Comparison of ENCODE assay signal across 10 mouse cellular contexts in the genomic region with DNA sequence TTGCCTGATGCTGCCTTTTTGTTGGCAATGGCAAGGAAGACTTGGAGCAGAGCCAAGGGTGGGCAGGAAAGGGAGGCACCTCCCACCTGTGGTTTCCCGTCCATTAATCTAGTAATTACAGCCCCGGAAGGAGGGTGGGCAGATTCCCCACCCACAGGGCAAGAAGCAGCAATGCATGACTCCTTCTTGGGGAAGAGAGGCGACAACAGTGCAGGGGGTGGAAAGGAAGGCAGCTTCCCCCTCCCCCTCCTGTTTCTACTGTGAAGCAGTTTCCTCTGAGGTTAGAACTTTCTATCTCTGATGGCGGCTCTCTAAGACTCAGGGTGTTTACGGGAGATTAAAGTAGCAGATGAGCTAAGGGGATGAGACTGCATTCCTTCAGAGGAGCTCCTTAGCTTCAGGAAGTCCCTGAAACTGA. TPM values are rescaled to one million over a fixed set of nuclear protein-coding genes. Genes with fewer than 3 reads are reported as not detected.
DNase-seq lines count a peak whose midpoint lies in the region; ATAC-seq lines count a peak whose summit lies in the region.
"Had no signal": no experiment of that assay in that cellular context is flagged by ENCODE, and none has a peak within 500 bp of the region (broad histone marks: within the 10 kb centered on the region; RNA-seq: fewer than 3 reads in every experiment).

No protein-coding gene starts in this region.

- no peak for DNase-seq in midbrain, embryonic 10.5 days (ENCODE audit: low spot score)
- DNase-seq in liver = peak; percentile 61
- DNase-seq in spleen, adult 18-20 months = peak; percentile 63 to 67
- no peak for DNase-seq in gastrocnemius, postnatal 14 days
- no peak for DNase-seq in cerebellum, adult 8-10 months

- H3K9me3 ChIP-seq in midbrain, embryonic 10.5 days (replicated peaks) = no peaks in the 10 kb centered on the region
- no peaks in the 10 kb centered on the region for H3K9me3 ChIP-seq in midbrain, embryonic 16.5 days (replicated peaks; ENCODE audit: control insufficient read depth, low read length, poor library complexity, severe bottlenecking)
- peaks cover 3% of the 10 kb centered on the region; the same call in 1 of the 2 replicates for H3K9me3 ChIP-seq in heart, embryonic 12.5 days (replicated peaks)
- H3K9me3 ChIP-seq in neural tube, embryonic 15.5 days (replicated peaks) = no peaks in the 10 kb centered on the region

- no peaks in the 10 kb centered on the region for H3K36me3 ChIP-seq in midbrain, embryonic 10.5 days
- H3K36me3 ChIP-seq in midbrain, embryonic 16.5 days (ENCODE audit: control insufficient read depth, insufficient read depth, low read length) = no peaks in the 10 kb centered on the region
- no peaks in the 10 kb centered on the region for H3K36me3 ChIP-seq in heart, embryonic 12.5 days
- no peaks in the 10 kb centered on the region for H3K36me3 ChIP-seq in neural tube, embryonic 15.5 days

- 0 out of 2 replicates have a peak overlapping the region, but pooled peaks have one; percentile 23 for H3K27ac ChIP-seq in midbrain, embryonic 10.5 days (replicated peaks)
- no peak overlapping the region for H3K27ac ChIP-seq in midbrain, embryonic 16.5 days (ENCODE audit: low read length)
- H3K27ac ChIP-seq in heart, embryonic 12.5 days (ENCODE audit: poor library complexity, severe bottlenecking) = no peak overlapping the region
- H3K27ac ChIP-seq in neural tube, embryonic 15.5 days (replicated peaks) = no peak overlapping the region
- H3K27ac ChIP-seq: macrophage had no signal

- no peak overlapping the region for H3K9ac ChIP-seq in midbrain, embryonic 16.5 days (ENCODE audit: low read depth, low read length)
- no peak overlapping the region for H3K9ac ChIP-seq in heart, embryonic 12.5 days
- no peak overlapping the region for H3K9ac ChIP-seq in neural tube, embryonic 15.5 days (replicated peaks)

- 82% methylated on average over 5 of the region's 5 CpGs for whole genome bisulfite sequencing in midbrain, embryonic 10.5 days
- WGBS in midbrain, embryonic 16.5 days = 67% methylated on average over 5 of the region's 5 CpGs
- 57% methylated on average over 5 of the region's 5 CpGs for WGBS in heart, embryonic 12.5 days
- WGBS in neural tube, embryonic 15.5 days = 47% methylated on average over 5 of the region's 5 CpGs

- H3K4me3 ChIP-seq in midbrain, embryonic 10.5 days = no peak overlapping the region
- H3K4me3 ChIP-seq in midbrain, embryonic 16.5 days (ENCODE audit: low read depth, low read length) = no peak overlapping the region
- no peak overlapping the region for H3K4me3 ChIP-seq in heart, embryonic 12.5 days
- H3K4me3 ChIP-seq in neural tube, embryonic 15.5 days (replicated peaks) = no peak overlapping the region
- H3K4me3 ChIP-seq: erythroblast, embryonic 14.5 days had no signal

- intact Hi-C loops in gastrocnemius, postnatal 14 days (cut with DNase I; ENCODE audit: low total_unique reads) = loop anchor here (5.0 kb wide), 1 partner anchor 185 kb away; no protein-coding TSS in a partner anchor

- peaks cover 74% of the 10 kb centered on the region for H3K4me1 ChIP-seq in midbrain, embryonic 10.5 days
- peaks cover 11% of the 10 kb centered on the region; the same call in 1 of the 2 replicates for H3K4me1 ChIP-seq in midbrain, embryonic 16.5 days (ENCODE audit: control insufficient read depth, insufficient read depth, low read length)
- peaks cover 16% of the 10 kb centered on the region for H3K4me1 ChIP-seq in heart, embryonic 12.5 days (replicated peaks)
- H3K4me1 ChIP-seq in neural tube, embryonic 15.5 days = peaks cover 29% of the 10 kb centered on the region

- no peak overlapping the region for H3K4me2 ChIP-seq in midbrain, embryonic 16.5 days (ENCODE audit: low read length)
- no peak overlapping the region for H3K4me2 ChIP-seq in heart, embryonic 12.5 days
- H3K4me2 ChIP-seq in neural tube, embryonic 15.5 days = no peak overlapping the region

- peaks cover 11% of the 10 kb centered on the region for H3K27me3 ChIP-seq in midbrain, embryonic 10.5 days (ENCODE audit: low read depth, poor library complexity, severe bottlenecking)
- H3K27me3 ChIP-seq in midbrain, embryonic 16.5 days (ENCODE audit: control insufficient read depth, insufficient read depth, low read depth, low read length) = no peaks in the 10 kb centered on the region
- peaks cover 48% of the 10 kb centered on the region for H3K27me3 ChIP-seq in heart, embryonic 12.5 days (replicated peaks)
- H3K27me3 ChIP-seq in neural tube, embryonic 15.5 days (replicated peaks) = no peaks in the 10 kb centered on the region

- ATAC-seq in midbrain, embryonic 16.5 days = no peak
- 0 out of 2 replicates have a peak, but pooled peaks have one; percentile 25 for ATAC-seq in heart, embryonic 12.5 days (ENCODE audit: insufficient number of reproducible peaks, low FRiP score)
- ATAC-seq in neural tube, embryonic 15.5 days (ENCODE audit: low FRiP score) = no peak

RNA-seq across cellular contexts. Expression of gene Cryba4, which starts 9.9 kb away (rescaled TPM):
- polyA plus RNA-seq in midbrain, embryonic 10.5 days (2016; fragmentation: Nextera tagmentation; extraction: Ambion mirVana) = 0.43 and 1.4 TPM in 2 replicates
- 1.0 and 1.6 TPM in 2 replicates for polyA plus RNA-seq in midbrain, embryonic 16.5 days (2015; fragmentation: Nextera tagmentation; extraction: Ambion mirVana)
- 0.57 and 0.64 TPM in 2 replicates for polyA plus RNA-seq in heart, embryonic 12.5 days (2016; fragmentation: Nextera tagmentation; extraction: Ambion mirVana)
- total RNA-seq in gastrocnemius, postnatal 14 days (2021) = under 1 TPM; 0.42 to 0.68 TPM
- polyA plus RNA-seq in neural tube, embryonic 15.5 days (2015; fragmentation: Nextera tagmentation; extraction: Ambion mirVana) = 1.7 and 2.5 TPM in 2 replicates
- polyA plus RNA-seq: erythroblast, embryonic 14.5 days had no signal

RNA-seq across cellular contexts. Expression of gene Crybb1, which starts 13.2 kb away (rescaled TPM):
- polyA plus RNA-seq in midbrain, embryonic 10.5 days (2016; fragmentation: Nextera tagmentation; extraction: Ambion mirVana) = 0.41 and 0.91 TPM in 2 replicates
- polyA plus RNA-seq in midbrain, embryonic 16.5 days (2015; fragmentation: Nextera tagmentation; extraction: Ambion mirVana) = 5.1 and 5.8 TPM in 2 replicates
- polyA plus RNA-seq in heart, embryonic 12.5 days (2016; fragmentation: Nextera tagmentation; extraction: Ambion mirVana) = 0.46 and 0.67 TPM in 2 replicates
- total RNA-seq in gastrocnemius, postnatal 14 days (2021) = 1 to 10 TPM; 1.9 to 2.0 TPM
- polyA plus RNA-seq in neural tube, embryonic 15.5 days (2015; fragmentation: Nextera tagmentation; extraction: Ambion mirVana) = 5.8 and 6.2 TPM in 2 replicates
- polyA plus RNA-seq: erythroblast, embryonic 14.5 days; macrophage had no signal

RNA-seq across cellular contexts. Expression of gene Tpst2, which starts 34.1 kb away (rescaled TPM):
- polyA plus RNA-seq in midbrain, embryonic 10.5 days (2016; fragmentation: Nextera tagmentation; extraction: Ambion mirVana) = 35.9 and 37.0 TPM in 2 replicates
- polyA plus RNA-seq in midbrain, embryonic 16.5 days (2015; fragmentation: Nextera tagmentation; extraction: Ambion mirVana) = 26.2 and 34.5 TPM in 2 replicates
- polyA plus RNA-seq in heart, embryonic 12.5 days (2016; fragmentation: Nextera tagmentation; extraction: Ambion mirVana) = 34.4 and 36.4 TPM in 2 replicates
- 10 to 100 TPM; 17.4 to 23.4 TPM for total RNA-seq in gastrocnemius, postnatal 14 days (2021)
- polyA plus RNA-seq in neural tube, embryonic 15.5 days (2015; fragmentation: Nextera tagmentation; extraction: Ambion mirVana) = 31.4 and 40.2 TPM in 2 replicates

Comparison
In these comparisons a context has a peak if more than half of its experiments do, and no peak if none do; other contexts are left out.
1. DNase-seq: peak in liver (single experiment) and spleen, adult 18-20 months (2 of 2); none in midbrain, embryonic 10.5 days (single experiment), gastrocnemius, postnatal 14 days (single experiment) and cerebellum, adult 8-10 months (single experiment).